Mouse (Mus musculus) kidney, postnatal 0 days (tissue): ENCODE measurements around the gene Snapc4. TPM values are rescaled to one million over a fixed set of nuclear protein-coding genes. Genes with fewer than 3 reads are reported as not detected.

ENCODE experiments used
- ATAC-seq: fragments of 200-750 bp; cut with Nextera tagmentation; replicated peaks from 2 replicates; pipeline ENCODE4 v1.8.0; 2017; ENCODE audit warnings: low read depth, moderate number of reproducible peaks, moderate TSS enrichment, moderate library complexity; ENCODE audit not compliant: low FRiP score
- DNase-seq: peaks from one replicate; pipeline ENCODE4 v3.0.0-alpha.2; 2016; ENCODE audit warnings: low spot score
- H3K27ac ChIP-seq: fragments of 300-500 bp; sonication (generic); 2 replicates; pipeline ENCODE4 v1.5.1; 2014; ENCODE audit warnings: mild to moderate bottlenecking
- H3K27me3 ChIP-seq: fragments of 300-500 bp; sonication (generic); 2 replicates; pipeline ENCODE4 v1.6.1; 2014; ENCODE audit warnings: low read length, mixed read lengths; ENCODE audit not compliant: insufficient read depth
- H3K36me3 ChIP-seq: fragments of 300-500 bp; sonication (generic); 2 replicates; pipeline ENCODE4 v1.6.1; 2014; ENCODE audit warnings: low read length, mixed read lengths; ENCODE audit not compliant: insufficient read depth
- H3K4me1 ChIP-seq: fragments of 300-500 bp; sonication (generic); replicated peaks from 2 replicates; pipeline ENCODE4 v1.6.1; 2014; ENCODE audit warnings: antibody characterized with exemption, low read length, mixed read lengths; ENCODE audit not compliant: insufficient read depth
- H3K4me2 ChIP-seq: fragments of 300-500 bp; sonication (generic); 2 replicates; pipeline ENCODE4 v1.6.1; 2014; ENCODE audit warnings: mild to moderate bottlenecking, low read length, moderate library complexity, mixed read lengths
- H3K4me3 ChIP-seq: fragments of 300-500 bp; sonication (generic); replicated peaks from 2 replicates; pipeline ENCODE4 v1.5.1; 2014; ENCODE audit warnings: low read depth, low read length
- H3K9ac ChIP-seq: fragments of 300-500 bp; sonication (generic); 2 replicates; pipeline ENCODE4 v1.6.1; 2014; ENCODE audit warnings: low read depth, low read length
- H3K9me3 ChIP-seq: fragments of 300-500 bp; sonication (generic); replicated peaks from 2 replicates; pipeline ENCODE4 v1.6.1; 2016; ENCODE audit warnings: low read length, inconsistent platforms, mixed read lengths
- CTCF ChIP-seq: IDR thresholded peaks from 2 replicates; pipeline ENCODE4 v1.5.1; 2016; ENCODE audit warnings: antibody characterized with exemption, low read depth, mild to moderate bottlenecking, moderate library complexity
- WGBS: fragments of 180-500 bp; shearing (Covaris S2); extraction: QIAGEN DNeasy Blood & Tissue Kit; methylation state at CpG from one replicate; pipeline ENCODE4 v1.1.7; 2014; 5-methylcytosine and 5-hydroxymethylcytosine counted together
- polyA plus RNA-seq: library from polyadenylated mRNA; unstranded; fragments of >200 nt; fragmentation: Nextera tagmentation; extraction: Ambion mirVana; gene quantifications from 2 replicates; pipeline ENCODE4 v1.2.1, GENCODE M21; 2015

The Snapc4 gene
- polyA plus RNA-seq, result 12.9 and 14.6 TPM in 2 replicates

DNA sequence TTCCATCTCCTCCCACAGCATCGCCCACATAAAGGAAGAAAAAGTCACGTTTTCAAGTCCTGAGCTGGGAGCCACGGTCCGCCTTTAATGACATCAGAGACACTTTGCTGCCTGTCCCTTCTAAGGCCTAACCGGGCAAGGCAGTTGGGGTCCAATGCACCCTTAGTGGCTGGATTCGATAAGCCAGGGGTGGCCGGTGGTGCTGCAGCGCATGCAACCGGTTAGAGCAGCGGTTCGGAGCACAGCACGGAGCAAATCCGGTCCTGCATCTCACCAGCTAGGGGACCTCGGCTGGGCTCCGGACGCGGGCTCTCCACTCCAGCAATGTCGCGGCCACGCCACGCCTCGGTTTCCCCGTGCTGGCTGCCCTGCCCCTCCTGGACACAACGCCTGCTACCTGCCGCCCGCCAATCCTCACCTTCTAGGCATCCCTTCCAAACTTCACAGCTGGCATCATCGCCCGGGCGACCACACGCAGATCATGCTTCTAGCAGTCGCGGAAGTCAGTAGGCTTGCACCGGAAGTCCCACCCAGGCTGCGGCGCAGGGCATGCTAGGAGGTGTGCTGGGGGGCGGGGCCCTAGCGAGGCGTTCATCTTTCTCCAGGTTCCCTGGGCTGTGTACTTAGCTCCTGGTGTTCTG is at the start of gene Snapc4:
TSS of gene Snapc4 (minus strand) at position 523 of the 641 bp plus-strand sequence.
- under 1% methylated on average over 38 of the region's 38 CpGs for WGBS
- TF ChIP-seq CTCF, result peak; percentile 2; the same call in 1 of the 2 replicates

GRCm38 (mm10) chr2:26429851-26430250 is 49.4 kb upstream of the Snapc4 start:
- ATAC-seq, result no peak
- Histone ChIP-seq H3K27me3 (no peaks in the 10 kb centered on the region), H3K4me2 (no peak overlapping the region), H3K9me3 (no peaks in the 10 kb centered on the region), H3K27ac (no peak overlapping the region), H3K9ac (no peak overlapping the region), H3K4me1 (no peaks in the 10 kb centered on the region), H3K4me3 (no peak overlapping the region), H3K36me3 (peaks cover 85% of the 10 kb centered on the region)
- DNase-seq, result no peak
- 93% methylated on average over 5 of the region's 5 CpGs for WGBS
- TF ChIP-seq CTCF, result no peak

More for the DNA sequence above, at the start of gene Snapc4:
- H3K36me3 ChIP-seq, result peaks cover 41% of the 10 kb centered on the region
- H3K9ac ChIP-seq, result peak within 1 kb of the TSS; percentile 79
- H3K4me1 ChIP-seq, result peaks cover 4% of the 10 kb centered on the region; the same call in 1 of the 2 replicates
- H3K27ac ChIP-seq, result peak within 1 kb of the TSS; percentile 50
- ATAC-seq, result peak; percentile 93
- H3K4me2 ChIP-seq, result peak within 1 kb of the TSS; percentile 95
- peak within 1 kb of the TSS; percentile 78 for H3K4me3 ChIP-seq
- H3K9me3 ChIP-seq, result no peaks in the 10 kb centered on the region
- no peaks in the 10 kb centered on the region for H3K27me3 ChIP-seq
- DNase-seq, result peak; percentile 94

GRCm38 (mm10) chr2:26424541-26424940 is 44.1 kb upstream of the Snapc4 start:
- Histone ChIP-seq H3K36me3 (peaks cover 92% of the 10 kb centered on the region), H3K4me1 (no peaks in the 10 kb centered on the region), H3K4me2 (no peak overlapping the region), H3K9me3 (no peaks in the 10 kb centered on the region), H3K9ac (no peak overlapping the region), H3K27me3 (no peaks in the 10 kb centered on the region), H3K4me3 (no peak overlapping the region), H3K27ac (no peak overlapping the region)
- ATAC-seq (no peak), DNase-seq (no peak)
- TF ChIP-seq CTCF, result no peak
- 95% methylated on average over 2 of the region's 2 CpGs for WGBS

DNA sequence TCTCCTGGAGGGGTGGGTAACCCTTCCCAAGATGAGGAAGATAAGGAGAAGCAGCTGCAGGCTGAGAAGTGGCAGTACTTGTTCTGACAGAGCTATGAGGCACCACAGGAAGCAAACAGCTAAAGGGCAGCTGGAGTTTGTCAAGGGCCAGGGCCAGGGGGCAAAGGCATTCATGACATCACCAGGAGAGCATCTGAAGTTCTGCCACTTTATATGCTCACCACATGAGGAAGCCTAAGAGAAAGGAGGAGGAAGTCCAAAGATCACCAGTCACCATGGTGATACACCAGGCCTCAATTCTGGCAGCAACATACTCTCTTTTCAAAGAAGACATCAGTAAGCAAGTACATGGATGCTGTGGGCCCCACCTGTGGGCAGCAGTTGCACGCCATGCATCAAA is 42.6 kb upstream of the Snapc4 start:
- TF ChIP-seq CTCF, result no peak
- DNase-seq, result peak; percentile 9

DNA sequence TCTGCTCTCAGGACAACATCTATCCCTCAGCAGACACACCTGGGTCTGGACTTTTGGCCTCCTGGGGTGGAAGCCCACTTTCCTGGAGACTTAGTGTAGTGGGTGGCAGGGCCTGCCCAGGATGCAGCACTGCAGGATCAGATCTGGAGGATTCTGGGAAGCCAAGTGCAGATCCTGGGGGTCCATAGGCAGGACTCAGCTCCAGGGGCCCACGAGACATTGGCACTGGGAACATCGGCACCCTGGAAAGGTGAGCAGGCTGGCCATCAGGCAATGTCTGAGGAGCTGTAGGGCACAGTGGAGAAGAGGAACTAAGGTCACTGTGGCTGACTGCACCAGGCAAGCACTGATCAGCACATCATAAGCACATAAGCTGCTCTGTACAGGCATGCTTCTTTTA is 41.5 kb upstream of the Snapc4 start:
- 98% methylated on average over 2 of the region's 2 CpGs for WGBS

More for the DNA sequence above, 42.6 kb upstream of the Snapc4 start:
- H3K36me3 ChIP-seq, result peaks cover 86% of the 10 kb centered on the region
- ATAC-seq, result peak; percentile 70
- WGBS, result 79% methylated on average over 1 of the region's 1 CpGs
- no peaks in the 10 kb centered on the region for H3K4me1 ChIP-seq
- H3K27ac ChIP-seq, result no peak overlapping the region
- H3K9ac ChIP-seq, result no peak overlapping the region
- no peaks in the 10 kb centered on the region for H3K9me3 ChIP-seq
- no peak overlapping the region for H3K4me2 ChIP-seq
- no peaks in the 10 kb centered on the region for H3K27me3 ChIP-seq
- no peak overlapping the region for H3K4me3 ChIP-seq

DNA sequence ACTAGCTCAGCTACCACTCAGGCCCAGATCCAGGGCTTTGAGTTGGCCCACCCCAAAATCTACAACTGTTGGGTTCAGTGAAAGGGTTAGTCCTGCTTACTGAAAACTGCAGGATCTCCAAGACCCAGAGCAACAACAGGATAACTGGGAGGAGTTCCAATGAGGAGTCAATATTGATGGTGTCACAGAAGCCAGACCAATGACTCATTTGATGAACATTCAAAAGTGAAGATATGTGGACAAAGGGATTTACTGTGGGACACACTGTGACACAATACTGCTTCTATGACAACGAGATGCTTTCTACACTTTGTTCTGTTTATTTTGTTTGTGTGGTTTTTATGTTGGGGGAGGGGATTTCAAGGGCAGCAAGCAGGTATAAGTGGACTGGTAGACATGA is 37.7 kb upstream of the Snapc4 start:
- Histone ChIP-seq H3K9me3 (no peaks in the 10 kb centered on the region), H3K27me3 (no peaks in the 10 kb centered on the region), H3K27ac (no peak overlapping the region), H3K4me2 (no peak overlapping the region), H3K36me3 (peaks cover 80% of the 10 kb centered on the region), H3K9ac (no peak overlapping the region), H3K4me1 (no peaks in the 10 kb centered on the region), H3K4me3 (no peak overlapping the region)
- TF ChIP-seq CTCF, result no peak
- ATAC-seq (no peak), DNase-seq (no peak)
- 94% methylated on average over 1 of the region's 1 CpGs for WGBS

More for the DNA sequence above, 41.5 kb upstream of the Snapc4 start:
- Histone ChIP-seq H3K9ac (no peak overlapping the region), H3K4me1 (no peaks in the 10 kb centered on the region), H3K4me3 (no peak overlapping the region), H3K9me3 (no peaks in the 10 kb centered on the region), H3K4me2 (no peak overlapping the region), H3K27ac (no peak overlapping the region), H3K27me3 (no peaks in the 10 kb centered on the region), H3K36me3 (peaks cover 87% of the 10 kb centered on the region)
- ATAC-seq (no peak), DNase-seq (no peak)
- TF ChIP-seq CTCF, result no peak
